Mouse (Mus musculus): ENCODE measurements around the gene Usp11. TPM values are rescaled to one million over a fixed set of nuclear protein-coding genes. Genes with fewer than 3 reads are reported as not detected.

Usp11 gene
- total RNA-seq, 1 experiment from 2014 or later, result 36.5 TPM

GRCm38 (mm10) chrX:20736479-20736878, 32.8 kb downstream of the Usp11 start:
- no peak for ATAC-seq (replicated peaks in 1 of 2; ENCODE audit: insufficient read depth in 1 of 2, low FRiP score in 2 of 2, low TSS enrichment in 1 of 2, low read depth in 1 of 2, poor library complexity in 2 of 2, severe bottlenecking in 2 of 2)

GRCm38 (mm10) chrX:20748829-20749228, 45.1 kb downstream of the Usp11 start:
- ATAC-seq (replicated peaks in 1 of 2; ENCODE audit: insufficient read depth in 1 of 2, low FRiP score in 2 of 2, low TSS enrichment in 1 of 2, low read depth in 1 of 2, poor library complexity in 2 of 2, severe bottlenecking in 2 of 2), result no peak

DNA sequence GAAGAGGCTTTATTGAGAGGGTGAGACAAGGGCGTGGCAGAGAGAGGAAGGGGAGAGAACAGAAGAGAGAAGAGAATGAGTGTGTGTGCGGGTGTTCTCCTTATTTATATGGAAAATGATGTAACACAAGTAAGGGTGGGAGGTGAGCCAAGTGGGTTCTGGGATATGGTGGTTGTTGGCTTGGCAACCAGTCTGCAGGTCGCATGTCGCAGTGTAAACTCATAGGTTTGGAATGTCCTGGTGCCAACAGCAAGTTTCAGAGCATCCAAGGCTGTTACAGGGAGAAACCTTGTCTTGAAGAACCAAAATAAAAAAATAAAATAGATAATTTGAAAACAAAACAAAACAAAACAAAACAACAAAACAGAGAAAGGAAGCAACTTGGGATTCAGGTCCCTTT, 57.5 kb downstream of the Usp11 start:
- ATAC-seq (replicated peaks in 1 of 2; ENCODE audit: insufficient read depth in 1 of 2, low FRiP score in 2 of 2, low TSS enrichment in 1 of 2, low read depth in 1 of 2, poor library complexity in 2 of 2, severe bottlenecking in 2 of 2), result no peak

Other genes with a start within 250 kb of the Usp11 start
- not detected in 2 replicates for gene Rgn, start 154.1 kb upstream of the Usp11 start, total RNA-seq (2017)
- 57.2 and 63.5 TPM in 2 replicates for gene Rbm10, start 86.4 kb upstream of the Usp11 start, total RNA-seq (2017)
- 60.1 and 109 TPM in 2 replicates for gene Ndufb11, start 86.3 kb upstream of the Usp11 start, total RNA-seq (2017)
- gene Uba1, start 45.6 kb upstream of the Usp11 start, total RNA-seq (2017), result 144 and 174 TPM in 2 replicates
- 37.0 and 41.0 TPM in 2 replicates for gene Cdk16, start 16.0 kb upstream of the Usp11 start, total RNA-seq (2017)
- gene Araf, start 93.9 kb downstream of the Usp11 start, total RNA-seq (2017), result 38.7 and 51.7 TPM in 2 replicates
- not detected in 2 replicates for gene Timp1, start 166.3 kb downstream of the Usp11 start, total RNA-seq (2017)
- gene Syn1, start 217.1 kb downstream of the Usp11 start, total RNA-seq (2017), result not detected in 2 replicates
- gene Cfp, start 227.6 kb downstream of the Usp11 start, total RNA-seq (2017), result 10.0 and 17.5 TPM in 2 replicates
- 4.4 and 6.7 TPM in 2 replicates for gene Elk1, start 246.7 kb downstream of the Usp11 start, total RNA-seq (2017)